Mouse (Mus musculus) liver, embryonic 14.5 days (tissue): ENCODE results near the gene Dpysl5.

Experiments used
- CTCF ChIP-seq: IDR thresholded peaks from 2 replicates; pipeline ENCODE4 v1.5.1; 2016; ENCODE audit warnings: antibody characterized with exemption, low read depth, control low read depth
- EP300 ChIP-seq: IDR thresholded peaks from 2 replicates; pipeline ENCODE4 v1.6.1; 2016; ENCODE audit warnings: antibody characterized with exemption, low read depth

GRCm38 (mm10) chr5:30765596-30766370 is 54.4 kb downstream of the Dpysl5 start:
- TF ChIP-seq CTCF, result no peak
- no peak for TF ChIP-seq EP300
